Mouse (Mus musculus): Measurements from ENCODE around the gene Slc1a3.

- TF ChIP-seq POLR2A (IDR thresholded peaks at IDR 0.05; ENCODE audit: insufficient read depth, low read depth, low read length) (no peak), CTCF (IDR thresholded peaks at IDR 0.05) (no peak), EP300 (IDR thresholded peaks at IDR 0.05; ENCODE audit: insufficient read depth, low read depth, low read length) (no peak)
Measured at GRCm38 (mm10) chr15:8667849-8668522, 42.6 kb downstream of the Slc1a3 start.

All from heart, adult 2 months (tissue).